Mouse (Mus musculus) olfactory bulb, adult 2 months (tissue): ENCODE data around the gene Washc3. TPM values are rescaled to one million over a fixed set of nuclear protein-coding genes. Genes with fewer than 3 reads are reported as not detected.

Experiments
- H3K27ac ChIP-seq: fragments of 200-500 bp; 2 replicates; pipeline ENCODE4 v1.5.1; 2012; ENCODE audit warnings: low read depth, low read length; ENCODE audit not compliant: insufficient read depth
- H3K4me1 ChIP-seq: fragments of 200-500 bp; 2 replicates; pipeline ENCODE4 v1.6.1; 2012; ENCODE audit warnings: low read length; ENCODE audit not compliant: control insufficient read depth, insufficient read depth
- H3K4me3 ChIP-seq: fragments of 200-500 bp; 2 replicates; pipeline ENCODE4 v1.5.1; 2012; ENCODE audit warnings: mild to moderate bottlenecking, low read depth, low read length, moderate library complexity; ENCODE audit not compliant: insufficient read depth
- CTCF ChIP-seq: fragments of 200-500 bp; IDR thresholded peaks from 2 replicates; pipeline ENCODE4 v1.5.1; 2012; ENCODE audit warnings: low read depth, mild to moderate bottlenecking, low read length, moderate library complexity; ENCODE audit not compliant: insufficient read depth
- POLR2A ChIP-seq: fragments of 200-500 bp; IDR thresholded peaks from 2 replicates; pipeline ENCODE4 v1.6.1; 2012; ENCODE audit warnings: mild to moderate bottlenecking, low read depth, low read length, moderate library complexity; ENCODE audit not compliant: insufficient read depth
- WGBS: fragments of 180-500 bp; shearing (Covaris S2); methylation state at CpG from one replicate; pipeline ENCODE4 v1.1.7; 2018; 5-methylcytosine and 5-hydroxymethylcytosine counted together
- polyA plus RNA-seq: library from polyadenylated mRNA; stranded (reverse); fragments of >200 nt; gene quantifications from 2 replicates; pipeline ENCODE4 v1.2.4, GENCODE M21; 2012; ENCODE audit warnings: low replicate concordance; ENCODE audit not compliant: missing spikeins, insufficient read depth, insufficient read length

The Washc3 gene
- not detected in 2 replicates for polyA plus RNA-seq

GRCm38 (mm10) chr10:88200951-88201638 lies at the start of gene Washc3:
Gene Washc3, plus strand, starts transcription at chr10:88201093.
- peak within 1 kb of the TSS; percentile 57 for H3K27ac ChIP-seq
- peaks cover 3% of the 10 kb centered on the region for H3K4me1 ChIP-seq
- WGBS: under 1% methylated on average over 23 of the region's 23 CpGs
- peak within 1 kb of the TSS; percentile 65 for H3K4me3 ChIP-seq
- TF ChIP-seq POLR2A (peak; percentile 62), CTCF (no peak)

- H3K4me3 ChIP-seq: no peak overlapping the region
- TF ChIP-seq CTCF: no peak
- no peak overlapping the region for H3K27ac ChIP-seq
- WGBS: 57% methylated on average over 6 of the region's 6 CpGs
- no peaks in the 10 kb centered on the region for H3K4me1 ChIP-seq
Measured at GRCm38 (mm10) chr10:88151658-88152057, 49.2 kb upstream of the Washc3 start.

- H3K4me3 ChIP-seq: no peak overlapping the region
- TF ChIP-seq CTCF: no peak
- no peak for TF ChIP-seq POLR2A
- WGBS: 90% methylated on average over 2 of the region's 2 CpGs
- H3K4me1 ChIP-seq: no peaks in the 10 kb centered on the region
- no peak overlapping the region for H3K27ac ChIP-seq
Measured at GRCm38 (mm10) chr10:88162096-88162495, 38.8 kb upstream of the Washc3 start.

GRCm38 (mm10) chr10:88162676-88163075 lies 38.2 kb upstream of the Washc3 start:
- TF ChIP-seq POLR2A (no peak), CTCF (no peak)
- Histone ChIP-seq H3K27ac (no peak overlapping the region), H3K4me3 (no peak overlapping the region), H3K4me1 (no peaks in the 10 kb centered on the region)
- WGBS: 87% methylated on average over 5 of the region's 5 CpGs

- no peaks in the 10 kb centered on the region for H3K4me1 ChIP-seq
- TF ChIP-seq CTCF (no peak), POLR2A (no peak)
- H3K4me3 ChIP-seq: no peak overlapping the region
- no peak overlapping the region for H3K27ac ChIP-seq
- 76% methylated on average over 3 of the region's 3 CpGs for WGBS
Measured at GRCm38 (mm10) chr10:88166158-88166557, 34.7 kb upstream of the Washc3 start.

- Histone ChIP-seq H3K4me1 (no peaks in the 10 kb centered on the region), H3K27ac (no peak overlapping the region), H3K4me3 (no peak overlapping the region)
- WGBS: 72% methylated on average over 7 of the region's 7 CpGs
- TF ChIP-seq POLR2A: no peak
- TF ChIP-seq CTCF: no peak
Measured at GRCm38 (mm10) chr10:88167438-88168077, 33.3 kb upstream of the Washc3 start.

- peaks cover 3% of the 10 kb centered on the region for H3K4me1 ChIP-seq
- H3K4me3 ChIP-seq: no peak overlapping the region
- no peak for TF ChIP-seq CTCF
- TF ChIP-seq POLR2A: no peak
- whole genome bisulfite sequencing: 5% methylated on average over 4 of the region's 4 CpGs
- no peak overlapping the region for H3K27ac ChIP-seq
Measured at GRCm38 (mm10) chr10:88200541-88200940, 352 bp upstream of the Washc3 start.

GRCm38 (mm10) chr10:88201650-88202049 lies 757 bp downstream of the Washc3 start:
- 64% methylated on average over 13 of the region's 13 CpGs for WGBS
- TF ChIP-seq POLR2A: no peak
- TF ChIP-seq CTCF: no peak
- peaks cover 3% of the 10 kb centered on the region for H3K4me1 ChIP-seq
- peak overlapping the region; percentile 57; the same call in 1 of the 2 replicates for H3K27ac ChIP-seq
- peak overlapping the region; percentile 65 for H3K4me3 ChIP-seq

GRCm38 (mm10) chr10:88202581-88202980 lies 1.7 kb downstream of the Washc3 start:
- 96% methylated on average over 8 of the region's 8 CpGs for WGBS
- no peak for TF ChIP-seq CTCF
- TF ChIP-seq POLR2A: no peak
- no peak overlapping the region for H3K4me3 ChIP-seq
- H3K27ac ChIP-seq: no peak overlapping the region
- peaks cover 3% of the 10 kb centered on the region for H3K4me1 ChIP-seq

GRCm38 (mm10) chr10:88203236-88203635 lies 2.3 kb downstream of the Washc3 start:
- 93% methylated on average over 6 of the region's 6 CpGs for WGBS
- Histone ChIP-seq H3K27ac (no peak overlapping the region), H3K4me3 (no peak overlapping the region), H3K4me1 (peaks cover 3% of the 10 kb centered on the region)
- TF ChIP-seq CTCF (no peak), POLR2A (no peak)
